Mouse (Mus musculus): ENCODE measurements at regions not wholly inside any gene's neighbourhood (a gene's known extent, or its start where the extent isn't known, plus 50 kb on each side); places are given as distances from the start of the nearest gene placed in this dataset.

- H3K4me3 ChIP-seq (ENCODE audit: low read length) = no peak overlapping the region
- 36% methylated on average over 3 of the region's 3 CpGs for WGBS
- peak overlapping the region; percentile 41 for H3K27ac ChIP-seq (ENCODE audit: low read length)
- H3K36me3 ChIP-seq (ENCODE audit: control insufficient read depth, insufficient read depth, low read length) = no peaks in the 10 kb centered on the region
- H3K4me2 ChIP-seq (ENCODE audit: low read depth, low read length) = no peak overlapping the region
- no peaks in the 10 kb centered on the region for H3K27me3 ChIP-seq (ENCODE audit: control insufficient read depth, insufficient read depth, low read depth, low read length)
- ATAC-seq (ENCODE audit: low read depth) = no peak
- peaks cover 5% of the 10 kb centered on the region for H3K4me1 ChIP-seq (replicated peaks; ENCODE audit: control insufficient read depth, insufficient read depth, low read length)
- H3K9ac ChIP-seq (ENCODE audit: low read length) = no peak overlapping the region
- no peaks in the 10 kb centered on the region for H3K9me3 ChIP-seq (ENCODE audit: control insufficient read depth, low read length)
These were observed 75.1 kb upstream of the Krr1 start for GRCm38 (mm10) chr10:111897361-111897760.

GRCm38 (mm10) chr10:111900723-111901716, 71.4 kb upstream of the Krr1 start:
- H3K27ac ChIP-seq (ENCODE audit: low read length) = no peak overlapping the region
- no peaks in the 10 kb centered on the region for H3K27me3 ChIP-seq (ENCODE audit: control insufficient read depth, insufficient read depth, low read depth, low read length)
- H3K4me1 ChIP-seq (replicated peaks; ENCODE audit: control insufficient read depth, insufficient read depth, low read length) = peaks cover 5% of the 10 kb centered on the region
- H3K36me3 ChIP-seq (ENCODE audit: control insufficient read depth, insufficient read depth, low read length) = no peaks in the 10 kb centered on the region
- ATAC-seq (ENCODE audit: low read depth) = no peak
- H3K4me3 ChIP-seq (ENCODE audit: low read length) = no peak overlapping the region
- no peaks in the 10 kb centered on the region for H3K9me3 ChIP-seq (ENCODE audit: control insufficient read depth, low read length)
- H3K9ac ChIP-seq (ENCODE audit: low read length) = no peak overlapping the region
- no peak overlapping the region for H3K4me2 ChIP-seq (ENCODE audit: low read depth, low read length)
- WGBS = 64% methylated on average over 17 of the region's 17 CpGs

GRCm38 (mm10) chr10:111903956-111904355, 68.5 kb upstream of the Krr1 start:
- Histone ChIP-seq H3K4me3 (ENCODE audit: low read length) (no peak overlapping the region), H3K36me3 (ENCODE audit: control insufficient read depth, insufficient read depth, low read length) (no peaks in the 10 kb centered on the region), H3K9ac (ENCODE audit: low read length) (no peak overlapping the region), H3K27me3 (ENCODE audit: control insufficient read depth, insufficient read depth, low read depth, low read length) (no peaks in the 10 kb centered on the region), H3K4me2 (ENCODE audit: low read depth, low read length) (no peak overlapping the region), H3K27ac (ENCODE audit: low read length) (no peak overlapping the region), H3K4me1 (replicated peaks; ENCODE audit: control insufficient read depth, insufficient read depth, low read length) (peaks cover 5% of the 10 kb centered on the region; the same call in 1 of the 2 replicates), H3K9me3 (ENCODE audit: control insufficient read depth, low read length) (no peaks in the 10 kb centered on the region)
- 93% methylated on average over 8 of the region's 8 CpGs for WGBS
- ATAC-seq (ENCODE audit: low read depth) = no peak

- H3K27me3 ChIP-seq (ENCODE audit: control insufficient read depth, insufficient read depth, low read depth, low read length) = no peaks in the 10 kb centered on the region
- no peaks in the 10 kb centered on the region for H3K4me1 ChIP-seq (replicated peaks; ENCODE audit: control insufficient read depth, insufficient read depth, low read length)
- no peaks in the 10 kb centered on the region for H3K36me3 ChIP-seq (ENCODE audit: control insufficient read depth, insufficient read depth, low read length)
- H3K9ac ChIP-seq (ENCODE audit: low read length) = no peak overlapping the region
- no peak overlapping the region for H3K4me3 ChIP-seq (ENCODE audit: low read length)
- no peak overlapping the region for H3K27ac ChIP-seq (ENCODE audit: low read length)
- 74% methylated on average over 5 of the region's 5 CpGs for WGBS
- no peak overlapping the region for H3K4me2 ChIP-seq (ENCODE audit: low read depth, low read length)
- no peaks in the 10 kb centered on the region for H3K9me3 ChIP-seq (ENCODE audit: control insufficient read depth, low read length)
- no peak for ATAC-seq (ENCODE audit: low read depth)
These were observed 64.6 kb upstream of the Krr1 start for GRCm38 (mm10) chr10:111907836-111908235.

- 86% methylated on average over 6 of the region's 6 CpGs for WGBS
- H3K4me2 ChIP-seq (ENCODE audit: low read depth, low read length) = no peak overlapping the region
These were observed 59.9 kb upstream of the Krr1 start for GRCm38 (mm10) chr10:111912561-111912960.

GRCm38 (mm10) chr10:111913066-111913785, 59.2 kb upstream of the Krr1 start:
- Histone ChIP-seq H3K4me1 (replicated peaks; ENCODE audit: control insufficient read depth, insufficient read depth, low read length) (no peaks in the 10 kb centered on the region), H3K9me3 (ENCODE audit: control insufficient read depth, low read length) (no peaks in the 10 kb centered on the region), H3K4me2 (ENCODE audit: low read depth, low read length) (no peak overlapping the region), H3K27ac (ENCODE audit: low read length) (no peak overlapping the region), H3K27me3 (ENCODE audit: control insufficient read depth, insufficient read depth, low read depth, low read length) (no peaks in the 10 kb centered on the region), H3K36me3 (ENCODE audit: control insufficient read depth, insufficient read depth, low read length) (no peaks in the 10 kb centered on the region), H3K9ac (ENCODE audit: low read length) (no peak overlapping the region), H3K4me3 (ENCODE audit: low read length) (no peak overlapping the region)
- WGBS = 86% methylated on average over 20 of the region's 20 CpGs
- no peak for ATAC-seq (ENCODE audit: low read depth)

More at GRCm38 (mm10) chr10:111912561-111912960, 59.9 kb upstream of the Krr1 start:
- no peak overlapping the region for H3K4me3 ChIP-seq (ENCODE audit: low read length)
- ATAC-seq (ENCODE audit: low read depth) = no peak
- H3K36me3 ChIP-seq (ENCODE audit: control insufficient read depth, insufficient read depth, low read length) = no peaks in the 10 kb centered on the region
- H3K27ac ChIP-seq (ENCODE audit: low read length) = no peak overlapping the region
- H3K9ac ChIP-seq (ENCODE audit: low read length) = no peak overlapping the region
- H3K4me1 ChIP-seq (replicated peaks; ENCODE audit: control insufficient read depth, insufficient read depth, low read length) = no peaks in the 10 kb centered on the region
- H3K27me3 ChIP-seq (ENCODE audit: control insufficient read depth, insufficient read depth, low read depth, low read length) = no peaks in the 10 kb centered on the region
- H3K9me3 ChIP-seq (ENCODE audit: control insufficient read depth, low read length) = no peaks in the 10 kb centered on the region

- Histone ChIP-seq H3K4me3 (ENCODE audit: low read length) (no peak overlapping the region), H3K4me2 (ENCODE audit: low read depth, low read length) (no peak overlapping the region), H3K9ac (ENCODE audit: low read length) (no peak overlapping the region), H3K9me3 (ENCODE audit: control insufficient read depth, low read length) (no peaks in the 10 kb centered on the region), H3K27me3 (ENCODE audit: control insufficient read depth, insufficient read depth, low read depth, low read length) (no peaks in the 10 kb centered on the region), H3K4me1 (replicated peaks; ENCODE audit: control insufficient read depth, insufficient read depth, low read length) (no peaks in the 10 kb centered on the region), H3K27ac (ENCODE audit: low read length) (no peak overlapping the region), H3K36me3 (ENCODE audit: control insufficient read depth, insufficient read depth, low read length) (no peaks in the 10 kb centered on the region)
- 90% methylated on average over 4 of the region's 4 CpGs for WGBS
- no peak for ATAC-seq (ENCODE audit: low read depth)
These were observed 58.2 kb upstream of the Krr1 start for GRCm38 (mm10) chr10:111914231-111914630.

- Histone ChIP-seq H3K9ac (ENCODE audit: low read length) (no peak overlapping the region), H3K27ac (ENCODE audit: low read length) (no peak overlapping the region)
- no peak for ATAC-seq (ENCODE audit: low read depth)
These were observed 54.4 kb upstream of the Krr1 start for GRCm38 (mm10) chr10:111918071-111918507.

GRCm38 (mm10) chr10:111919475-111919874, 53.0 kb upstream of the Krr1 start:
- no peak overlapping the region for H3K27ac ChIP-seq (ENCODE audit: low read length)
- no peaks in the 10 kb centered on the region for H3K27me3 ChIP-seq (ENCODE audit: control insufficient read depth, insufficient read depth, low read depth, low read length)
- no peaks in the 10 kb centered on the region for H3K36me3 ChIP-seq (ENCODE audit: control insufficient read depth, insufficient read depth, low read length)
- 66% methylated on average over 2 of the region's 2 CpGs for WGBS
- no peak overlapping the region for H3K4me2 ChIP-seq (ENCODE audit: low read depth, low read length)
- ATAC-seq (ENCODE audit: low read depth) = no peak
- H3K4me1 ChIP-seq (replicated peaks; ENCODE audit: control insufficient read depth, insufficient read depth, low read length) = peaks cover 7% of the 10 kb centered on the region
- no peaks in the 10 kb centered on the region for H3K9me3 ChIP-seq (ENCODE audit: control insufficient read depth, low read length)
- no peak overlapping the region for H3K4me3 ChIP-seq (ENCODE audit: low read length)
- H3K9ac ChIP-seq (ENCODE audit: low read length) = no peak overlapping the region

More at GRCm38 (mm10) chr10:111918071-111918507, 54.4 kb upstream of the Krr1 start:
- 80% methylated on average over 3 of the region's 3 CpGs for WGBS
- Histone ChIP-seq H3K36me3 (ENCODE audit: control insufficient read depth, insufficient read depth, low read length) (no peaks in the 10 kb centered on the region), H3K4me3 (ENCODE audit: low read length) (no peak overlapping the region), H3K27me3 (ENCODE audit: control insufficient read depth, insufficient read depth, low read depth, low read length) (no peaks in the 10 kb centered on the region), H3K4me1 (replicated peaks; ENCODE audit: control insufficient read depth, insufficient read depth, low read length) (no peaks in the 10 kb centered on the region; the same call in 1 of the 2 replicates), H3K4me2 (ENCODE audit: low read depth, low read length) (no peak overlapping the region), H3K9me3 (ENCODE audit: control insufficient read depth, low read length) (no peaks in the 10 kb centered on the region)
